Mouse (Mus musculus) ZHBTc4 (cell line): Measurements from ENCODE around the gene Cysrt1.

Experiments used
- DNase-seq: peaks from one replicate; pipeline ENCODE4 v3.0.0-alpha.2; 2011; ENCODE audit warnings: low read depth, low spot score

Gene Cysrt1

DNA sequence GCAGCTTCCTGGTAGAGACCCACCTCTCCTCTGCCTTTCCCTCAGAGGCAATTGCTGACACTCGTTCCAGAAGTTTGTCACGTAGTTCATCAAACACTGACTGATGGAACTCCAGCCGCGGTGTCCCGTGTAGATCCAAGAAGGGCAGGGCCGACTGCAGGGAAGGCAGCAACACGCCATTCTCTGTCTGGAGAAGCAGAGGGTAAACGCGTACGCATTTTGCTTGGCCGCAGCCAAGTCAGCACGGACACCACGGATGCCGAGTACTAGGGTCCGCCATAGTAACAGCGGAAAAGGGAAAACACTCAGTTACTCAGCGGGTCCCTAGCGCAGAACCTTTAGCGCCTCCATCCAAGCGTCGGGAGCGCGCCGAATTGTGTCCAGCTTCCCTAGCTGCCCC lies 31.6 kb downstream of the Cysrt1 start:
- no peak for DNase-seq

DNA sequence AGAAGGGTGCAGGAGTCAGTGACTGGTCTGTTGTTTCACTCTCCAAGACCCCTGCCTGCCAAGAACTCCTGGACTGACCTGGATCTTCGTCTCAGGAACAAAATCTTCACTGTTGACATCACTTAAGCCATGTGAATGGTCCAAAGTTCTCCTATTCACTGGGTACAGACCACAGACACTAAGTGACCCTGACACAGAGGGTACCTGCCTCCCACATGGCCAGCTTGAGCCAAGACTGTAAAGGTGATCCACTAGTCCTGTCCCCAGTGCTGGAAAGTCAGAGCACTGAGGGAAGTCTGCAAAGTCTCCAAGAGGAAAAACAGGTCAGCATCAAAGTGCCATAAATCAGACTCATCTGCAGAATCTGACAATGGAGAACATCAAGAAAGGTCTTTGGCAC lies 34.7 kb downstream of the Cysrt1 start:
- DNase-seq = no peak

DNA sequence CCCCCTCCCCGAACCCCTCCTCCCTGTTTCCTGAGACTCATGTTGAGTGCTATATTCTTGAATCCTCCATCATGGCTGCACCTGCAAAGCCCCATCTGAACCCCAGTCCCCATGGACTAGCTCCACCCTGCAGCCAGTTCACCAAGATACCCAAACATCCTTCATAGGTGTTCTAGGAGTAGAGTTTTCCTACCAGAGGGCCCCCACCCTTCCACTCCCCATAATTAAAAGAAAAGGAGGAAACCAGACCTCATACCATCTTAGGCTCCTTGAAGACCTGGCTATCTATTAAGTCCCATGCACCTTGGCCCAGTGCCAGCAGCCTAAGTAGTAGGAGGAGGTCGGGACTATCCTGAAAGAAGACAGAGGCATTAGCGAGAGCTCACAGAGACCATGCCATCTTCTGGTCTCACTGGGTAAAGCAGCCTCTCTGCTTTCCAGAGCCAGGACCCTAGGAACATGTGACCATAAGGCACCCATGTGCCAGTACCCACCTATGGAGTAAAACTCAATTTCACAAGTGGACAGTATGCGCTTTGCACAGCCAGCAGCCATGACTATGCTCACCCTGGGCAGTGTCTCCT lies 38.5 kb downstream of the Cysrt1 start:
- peak; percentile 60 for DNase-seq

- DNase-seq = no peak
Observed at GRCm38 (mm10) chr2:25200631-25201030, 41.6 kb downstream of the Cysrt1 start.

GRCm38 (mm10) chr2:25197946-25198345 lies 44.3 kb downstream of the Cysrt1 start:
- no peak for DNase-seq

- no peak for DNase-seq
Observed at GRCm38 (mm10) chr2:25197191-25197590, 45.1 kb downstream of the Cysrt1 start.

DNA sequence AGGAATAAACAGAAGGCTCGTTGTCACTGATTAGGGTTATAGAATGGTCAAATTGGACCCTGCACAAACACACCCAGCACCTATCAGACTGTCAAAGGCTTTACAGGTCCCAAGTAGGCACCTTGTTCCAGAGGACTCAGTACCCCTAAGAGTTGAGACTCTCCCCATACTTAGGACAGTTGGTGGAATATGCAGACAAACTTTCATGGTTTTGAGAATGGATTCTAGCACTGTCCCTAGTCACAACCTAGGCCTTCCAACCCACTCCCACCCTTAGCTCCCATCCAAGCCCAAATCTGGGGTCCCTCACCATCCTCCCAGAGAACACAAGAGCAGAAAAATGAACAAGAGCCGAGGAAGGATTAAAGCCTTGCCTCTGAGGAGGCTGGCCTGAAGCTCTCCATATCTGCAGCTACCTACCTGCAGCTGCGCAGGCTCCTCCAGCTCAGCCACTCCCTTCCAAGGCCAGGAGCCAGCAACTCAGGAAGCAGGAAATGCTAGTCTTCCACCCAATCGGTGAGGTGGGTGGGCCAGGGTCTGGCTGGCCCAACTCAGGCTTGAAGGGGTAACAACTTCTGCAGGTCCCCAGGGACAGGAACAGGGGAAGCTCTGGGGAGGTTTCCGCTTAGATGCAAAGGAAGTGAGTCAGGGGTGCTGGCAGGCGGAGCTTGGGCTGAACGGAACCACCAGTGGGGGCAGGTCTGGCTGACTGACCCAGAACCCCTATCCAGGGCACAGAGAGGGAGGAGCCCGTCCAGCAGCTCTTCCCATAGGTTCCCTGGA lies 45.9 kb downstream of the Cysrt1 start, which contains the start of gene Tor4a:
Gene Tor4a (minus strand): TSS at position 715 of the 783 bp plus-strand sequence.
- peak; percentile 86 for DNase-seq

- DNase-seq = peak; percentile 71
Observed at GRCm38 (mm10) chr2:25195211-25196156, 46.8 kb downstream of the Cysrt1 start.

DNA sequence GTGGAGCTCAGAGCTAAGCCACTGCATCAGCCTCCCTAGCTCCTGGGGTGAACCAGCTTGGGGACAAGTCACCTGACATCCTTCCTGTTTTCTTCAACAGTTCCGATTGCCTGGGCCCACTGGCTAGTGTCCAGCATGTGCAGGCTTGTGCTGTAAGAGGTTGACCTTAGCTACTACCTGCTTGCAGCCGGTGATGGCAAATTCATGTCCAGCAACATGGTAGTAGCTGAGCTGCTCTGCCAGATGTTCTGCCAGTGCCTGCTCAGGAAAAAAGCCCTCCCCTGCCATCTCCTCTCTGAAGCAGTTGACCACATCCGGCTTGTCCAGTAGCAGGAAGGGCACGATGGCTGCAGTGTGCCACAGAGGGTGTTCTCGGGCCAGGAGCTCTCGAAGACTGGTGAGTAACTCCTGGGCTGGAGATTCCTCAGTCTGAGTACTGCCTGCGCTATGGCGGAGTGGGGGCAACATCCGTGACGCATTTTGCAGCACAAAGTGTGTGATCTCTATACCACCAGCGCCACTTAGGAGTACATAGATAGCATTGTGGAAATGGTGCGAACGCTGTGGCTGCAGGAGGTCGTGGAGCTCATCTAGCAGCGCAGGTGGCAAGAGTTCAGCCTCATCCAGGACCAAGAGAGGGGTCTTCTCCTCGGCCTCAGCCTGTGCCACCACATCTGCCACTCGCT lies 47.6 kb downstream of the Cysrt1 start:
- DNase-seq = no peak

- DNase-seq = no peak
Observed at GRCm38 (mm10) chr2:25194006-25194405, 48.2 kb downstream of the Cysrt1 start.

DNA sequence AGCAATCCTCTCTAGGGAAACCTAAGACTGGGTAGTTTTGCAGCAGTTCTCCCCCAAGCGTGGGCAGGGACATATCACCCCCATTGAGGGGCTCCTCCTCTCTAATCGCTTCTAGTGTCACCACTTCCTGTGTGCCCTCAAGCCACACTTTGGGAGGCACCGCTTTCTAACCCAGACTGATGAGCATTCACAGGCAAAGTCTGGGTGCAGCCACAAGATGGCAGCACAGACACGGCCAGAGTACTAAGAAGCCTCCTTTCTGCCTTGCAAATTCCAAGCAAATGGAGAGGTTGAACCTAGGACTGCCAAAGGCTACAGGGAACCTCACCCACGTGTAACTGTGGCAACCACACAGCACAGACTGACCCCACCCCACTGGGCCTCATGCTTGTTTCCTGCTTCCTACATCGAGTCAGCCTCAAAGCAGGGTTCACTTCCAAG lies 48.9 kb downstream of the Cysrt1 start:
- peak; percentile 97 for DNase-seq
